Mouse (Mus musculus) ovary, postnatal 10 days (tissue): ENCODE measurements at regions not wholly inside any gene's neighbourhood (a gene's known extent, or its start where the extent isn't known, plus 50 kb on each side); places are given as distances from the start of the nearest gene placed in this dataset.

Experiments used
- DNase-seq: peaks from one replicate; pipeline ENCODE4 v3.0.0; 2022; ENCODE audit warnings: low spot score

DNA sequence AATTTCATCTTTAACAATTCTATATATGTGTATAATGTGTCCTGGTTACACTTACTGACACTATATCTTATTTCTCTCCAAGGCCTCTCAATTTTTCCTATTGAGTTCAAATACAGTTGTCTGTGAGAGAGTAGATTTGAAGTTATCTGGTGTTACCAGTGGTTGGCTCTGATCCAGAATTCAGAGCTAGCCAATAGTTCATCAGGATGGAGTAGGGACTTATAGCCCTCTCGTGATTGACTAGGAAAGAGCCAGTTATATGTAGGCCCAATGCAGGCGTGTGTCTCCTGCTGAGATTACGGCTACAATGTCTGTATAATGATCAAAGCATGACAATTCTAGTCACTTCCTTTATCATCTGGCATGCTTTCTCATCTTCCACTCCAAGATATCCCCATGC, 1241.0 kb upstream of the Zeb2 start:
- DNase-seq: no peak

DNA sequence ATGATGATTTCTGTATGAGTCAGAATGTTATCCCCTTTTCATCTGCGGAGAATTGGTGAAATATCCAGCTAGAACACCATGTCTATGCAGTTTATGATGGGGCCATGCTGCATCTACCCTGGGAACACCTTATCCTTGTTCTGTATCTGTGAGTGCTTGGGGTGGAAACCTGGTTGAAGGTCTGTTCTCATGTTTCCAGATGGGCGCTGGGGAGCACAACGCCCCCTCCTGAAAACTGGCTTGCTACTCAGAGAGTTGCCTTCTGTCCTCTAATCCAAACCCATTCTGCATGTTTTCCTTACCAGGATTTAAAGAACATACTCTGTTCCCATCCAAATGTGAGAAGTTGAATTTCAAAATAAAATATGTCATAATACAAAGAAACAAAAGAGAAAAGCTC, 1239.5 kb upstream of the Zeb2 start:
- DNase-seq: no peak

DNA sequence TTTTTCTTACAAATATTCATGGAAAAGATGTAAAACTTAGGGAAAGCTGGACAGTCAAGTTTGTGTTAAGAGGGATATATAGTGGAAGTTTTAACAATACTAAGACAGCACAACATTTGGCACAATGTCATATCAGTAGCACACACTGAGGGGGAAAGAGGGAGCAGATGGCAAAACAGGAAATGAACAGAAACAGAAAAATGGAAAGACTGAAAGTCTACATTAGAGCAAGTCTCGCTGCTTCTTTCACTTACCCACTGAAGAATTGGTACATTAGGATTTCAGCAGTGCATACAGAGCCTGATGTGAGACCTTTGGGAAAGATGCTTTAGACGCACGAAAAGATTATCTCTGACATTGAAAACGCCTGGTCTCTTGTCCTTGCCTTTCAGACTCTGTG, 1223.5 kb upstream of the Zeb2 start:
- DNase-seq: no peak

DNA sequence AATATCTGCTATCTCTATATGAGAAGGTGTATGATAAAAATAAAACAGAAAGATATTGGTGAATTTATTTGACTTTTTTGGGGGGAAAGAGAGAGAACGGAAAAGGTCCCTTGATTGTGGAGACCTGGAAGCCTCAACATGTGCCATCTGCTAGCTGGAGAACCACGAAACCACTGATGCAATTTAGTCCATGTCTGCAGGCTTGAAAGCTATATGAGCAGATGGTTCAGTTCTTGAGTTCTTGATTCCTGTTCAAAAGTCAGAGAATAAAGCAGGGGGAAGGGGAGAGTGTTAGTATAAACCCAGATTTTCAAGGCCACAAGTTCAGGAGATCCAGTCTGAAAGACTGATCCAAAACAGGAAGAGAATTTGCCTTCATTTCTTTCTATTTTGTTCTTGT, 1199.5 kb upstream of the Zeb2 start:
- DNase-seq: no peak

DNA sequence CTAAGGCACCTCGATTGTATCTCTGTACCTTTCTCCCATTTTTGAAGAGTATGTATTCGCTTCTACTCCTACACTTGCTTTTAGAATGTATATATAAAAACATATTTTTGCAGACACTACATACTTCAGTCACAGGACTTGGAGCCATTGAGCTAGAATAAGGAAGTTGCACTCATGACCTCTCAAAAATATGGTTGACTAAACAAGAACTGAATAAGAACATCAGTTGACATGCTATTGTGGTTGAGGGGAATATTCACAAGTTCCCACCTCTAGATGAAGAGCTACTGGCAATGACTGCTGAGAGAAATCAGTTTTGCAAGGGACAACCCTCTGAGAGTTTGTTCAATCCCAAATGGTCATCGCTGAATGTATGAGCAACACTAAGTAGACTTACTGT, 1198.0 kb upstream of the Zeb2 start:
- DNase-seq: no peak

DNA sequence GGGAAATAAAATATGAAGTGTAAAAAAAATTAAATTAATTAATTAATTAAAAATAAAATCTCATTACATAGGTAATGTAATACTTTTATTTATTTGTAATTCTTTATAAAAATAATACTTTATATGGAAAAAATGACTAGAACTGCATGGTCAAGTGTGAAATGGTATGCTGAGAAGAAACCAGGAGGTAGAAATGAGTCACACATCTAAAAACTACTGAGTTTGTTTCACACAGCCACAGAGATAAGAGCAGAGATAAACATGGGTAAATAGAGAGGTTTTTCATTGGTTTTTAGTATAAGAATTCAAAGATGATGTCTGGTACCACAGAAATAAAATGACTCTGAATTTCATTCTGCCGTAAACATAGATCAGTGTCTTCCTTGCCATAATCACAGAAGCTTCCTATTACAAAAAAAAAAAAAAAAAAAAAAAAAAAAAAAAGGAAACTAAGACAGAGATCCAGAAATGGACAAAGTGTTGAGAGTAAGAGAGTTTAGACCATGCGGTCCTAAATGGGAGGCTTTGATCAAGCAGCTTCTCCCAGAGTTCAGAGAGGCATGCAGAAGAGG, 1190.5 kb upstream of the Zeb2 start:
- no peak for DNase-seq

DNA sequence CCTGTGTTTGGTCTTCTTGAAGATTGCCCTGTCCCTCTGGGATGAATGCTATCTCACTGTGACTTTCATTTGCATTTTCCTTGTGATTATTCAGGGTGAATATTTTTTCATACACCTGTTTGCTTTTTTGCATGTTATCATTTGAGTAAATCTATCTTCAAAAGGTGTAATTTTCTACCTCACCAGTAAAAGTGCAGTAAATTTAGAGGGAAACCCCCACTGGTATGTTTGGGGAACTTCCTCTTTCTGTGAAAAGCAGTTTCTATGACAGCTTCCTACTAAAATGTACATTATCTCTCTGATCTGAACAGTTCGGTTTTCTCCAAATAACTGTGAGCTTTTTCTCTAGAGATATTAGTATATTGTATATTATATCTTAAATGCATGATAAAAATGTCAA, 1185.4 kb upstream of the Zeb2 start:
- no peak for DNase-seq

DNA sequence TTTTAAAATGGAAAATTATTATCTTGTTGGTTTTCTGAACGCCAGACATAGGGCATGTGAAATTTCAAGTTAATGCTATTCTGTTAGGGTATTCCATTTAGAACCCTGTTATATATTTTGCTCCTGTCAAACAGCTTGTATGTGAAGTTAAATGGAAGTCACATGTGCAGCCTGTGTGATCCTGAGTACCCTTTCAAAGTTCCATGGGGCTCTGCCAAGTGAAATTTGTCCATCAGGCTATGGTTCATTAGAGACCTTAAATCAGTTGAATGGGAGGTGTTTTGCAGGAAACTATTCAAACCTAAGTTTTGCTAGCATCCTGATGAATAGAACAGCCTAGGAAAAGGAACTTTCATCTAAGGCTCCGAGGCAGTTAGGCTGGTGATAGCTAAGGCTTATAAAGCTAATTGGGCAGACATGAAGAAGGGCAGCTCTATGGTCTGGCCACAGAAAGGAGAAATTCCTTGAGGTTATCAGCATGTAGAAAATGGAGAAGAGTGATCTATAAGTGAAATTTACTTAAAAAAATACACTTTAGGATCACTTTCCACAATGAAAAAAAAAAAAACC, 1180.2 kb upstream of the Zeb2 start:
- DNase-seq: no peak

DNA sequence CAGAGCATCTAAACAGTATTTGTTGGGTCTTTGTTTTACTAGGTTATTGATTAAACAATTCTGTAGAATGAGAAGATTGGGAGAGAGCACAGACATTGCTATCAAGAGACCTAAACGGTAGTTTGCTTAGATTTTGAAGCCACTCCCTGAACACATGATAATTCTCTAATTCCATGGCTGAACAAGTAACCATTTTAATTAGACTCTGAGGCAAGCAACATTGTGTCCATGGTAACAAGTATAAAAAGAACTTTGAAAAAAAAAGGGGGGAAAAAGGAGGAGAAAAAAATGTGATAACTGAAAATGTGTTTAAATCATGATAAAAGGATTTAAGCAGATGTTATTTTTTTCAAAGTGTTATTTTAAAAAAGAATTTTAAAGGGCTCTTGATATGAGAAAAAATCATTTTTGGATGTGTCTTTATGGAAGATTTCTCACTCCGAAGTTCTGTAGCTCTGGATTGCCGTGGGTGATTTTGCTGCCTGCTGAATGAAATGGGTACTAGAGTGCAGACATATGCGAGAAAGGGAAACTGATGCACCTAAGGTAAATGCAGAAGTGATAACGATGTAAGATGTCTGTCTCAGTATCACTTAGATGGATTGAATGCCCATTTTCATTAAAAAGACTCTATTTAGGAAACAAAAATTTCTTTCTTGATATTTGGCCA, 1166.9 kb upstream of the Zeb2 start:
- no peak for DNase-seq

DNA sequence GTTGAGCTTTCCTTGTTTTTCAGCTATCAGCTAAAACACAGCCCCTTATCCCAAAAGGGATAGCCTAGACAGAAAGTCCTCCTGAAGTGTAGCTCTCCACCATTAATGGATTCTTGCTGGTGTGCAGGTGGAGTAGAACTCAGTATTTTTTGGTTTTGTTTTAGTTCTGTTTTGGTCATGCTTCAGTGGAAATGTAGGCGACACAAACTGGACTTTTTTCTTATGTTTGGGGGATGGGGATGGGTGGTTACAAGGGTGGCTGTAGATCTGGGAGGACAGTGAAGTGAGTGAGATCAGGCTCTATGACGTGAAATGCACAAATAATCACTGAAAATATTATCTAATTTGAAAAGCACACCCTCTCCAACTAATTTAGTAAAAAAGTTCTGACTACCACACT, 1163.6 kb upstream of the Zeb2 start:
- DNase-seq: no peak

DNA sequence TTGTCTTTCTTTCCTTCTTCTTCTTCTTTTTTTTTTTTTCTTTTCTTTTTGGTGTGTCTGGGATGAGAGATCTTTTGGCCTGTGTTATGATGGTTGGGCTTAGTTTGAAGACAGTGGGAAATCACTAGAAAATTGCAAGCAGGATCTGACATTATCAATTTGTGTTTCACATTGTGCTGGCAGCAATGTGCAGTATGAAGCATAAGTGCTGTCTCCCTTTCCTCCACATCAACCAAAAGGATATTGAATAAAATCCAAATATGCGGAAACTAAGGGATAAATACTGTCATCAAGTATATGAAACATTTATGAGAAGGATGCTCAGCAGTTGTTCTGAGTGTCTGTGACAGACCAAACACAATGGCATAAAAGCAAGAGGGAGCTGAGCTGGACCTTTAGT, 1144.4 kb upstream of the Zeb2 start:
- DNase-seq: no peak

DNA sequence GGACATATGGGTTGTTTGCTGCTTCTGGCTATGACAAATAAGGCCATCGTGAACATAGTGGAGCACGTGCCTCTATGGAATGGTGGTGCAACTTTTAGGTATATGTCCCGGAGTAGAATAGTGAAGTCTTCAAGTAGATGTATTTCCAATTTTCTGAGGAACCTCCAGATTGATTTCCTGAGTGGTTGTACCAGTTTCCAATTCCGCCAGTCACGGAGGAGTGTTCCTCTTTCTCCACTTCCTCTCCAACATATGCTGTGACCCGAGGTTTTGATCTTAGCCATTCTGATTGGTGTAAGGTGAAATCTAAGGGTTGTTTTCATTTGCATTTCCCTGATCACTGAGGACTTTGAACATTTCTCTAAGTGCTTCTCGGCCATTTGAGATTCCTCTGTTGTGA, 1134.4 kb upstream of the Zeb2 start:
- no peak for DNase-seq

DNA sequence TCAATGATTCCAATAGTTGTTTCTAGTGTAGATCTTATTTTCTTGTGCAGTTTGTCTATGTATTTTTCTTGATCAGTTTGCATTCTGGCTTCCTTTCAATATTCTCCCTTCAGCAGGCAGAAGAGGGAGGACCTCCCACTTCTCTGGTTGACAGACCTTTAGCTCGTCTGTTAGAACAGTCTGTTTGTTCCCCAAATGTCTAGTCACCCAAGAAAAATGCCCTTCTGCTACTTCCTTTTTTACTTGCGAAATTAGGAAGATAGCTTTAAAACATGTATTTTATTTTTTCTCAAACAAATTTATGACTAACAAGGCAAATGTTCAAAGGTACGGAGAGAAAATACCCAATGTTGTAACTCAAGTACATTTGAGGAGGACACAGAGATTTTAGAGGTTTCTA, 1128.5 kb upstream of the Zeb2 start:
- no peak for DNase-seq

DNA sequence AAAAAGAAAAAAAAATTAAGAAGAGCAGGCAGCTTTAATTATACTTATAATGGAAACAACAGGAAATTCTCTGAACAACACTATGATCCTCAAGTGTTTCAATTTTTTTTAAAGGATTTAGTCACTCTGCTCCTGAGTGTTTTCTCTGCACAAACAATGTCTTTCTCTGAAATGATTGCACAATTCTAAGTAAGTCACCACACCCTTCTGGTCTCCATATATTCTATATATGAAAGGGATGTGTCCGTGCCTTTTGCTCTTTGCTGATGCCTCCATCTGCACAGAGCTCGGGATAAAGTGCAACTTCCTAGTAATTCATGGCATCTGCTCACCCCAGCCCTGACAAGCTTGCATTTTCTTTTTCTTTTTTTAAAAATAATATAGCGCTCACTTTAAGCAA, 1127.5 kb upstream of the Zeb2 start:
- no peak for DNase-seq

DNA sequence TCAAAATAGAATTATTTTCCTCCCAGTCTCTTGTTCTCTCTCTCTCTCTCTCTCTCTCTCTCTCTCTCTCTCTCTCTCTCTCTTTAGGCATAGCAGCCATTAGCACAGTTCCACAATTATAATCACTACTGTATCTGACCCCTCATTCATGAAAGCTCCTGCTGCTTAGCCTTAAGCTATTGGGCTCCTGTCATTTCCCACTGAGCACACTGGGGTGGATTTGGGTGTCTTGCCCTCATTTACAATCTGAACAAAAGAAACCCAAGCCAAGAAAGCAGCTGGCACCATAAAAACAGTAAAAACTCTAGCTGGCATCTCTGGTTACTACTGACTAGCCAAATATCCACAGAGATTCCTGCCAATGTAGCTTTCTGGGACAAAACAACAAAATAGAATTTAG, 1125.6 kb upstream of the Zeb2 start:
- no peak for DNase-seq

DNA sequence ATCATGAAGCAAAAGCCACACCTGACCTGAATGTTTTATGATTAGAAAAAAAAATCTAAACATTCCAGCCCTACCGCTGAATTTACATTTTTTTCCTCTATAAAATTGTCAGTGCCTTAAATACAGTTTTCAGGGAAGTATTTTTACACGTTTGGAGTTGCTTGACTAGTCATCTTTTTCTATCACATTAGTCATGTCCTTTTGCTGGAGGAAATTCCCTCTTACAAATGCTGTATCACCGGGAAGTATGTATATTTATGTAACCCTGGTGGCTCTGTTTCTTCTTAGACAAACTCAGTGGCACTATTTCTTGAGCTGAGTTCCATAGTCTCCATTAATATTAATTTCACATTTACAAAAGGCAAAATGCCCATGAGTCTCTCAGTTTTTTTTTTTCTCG, 1122.7 kb upstream of the Zeb2 start:
- DNase-seq: no peak

DNA sequence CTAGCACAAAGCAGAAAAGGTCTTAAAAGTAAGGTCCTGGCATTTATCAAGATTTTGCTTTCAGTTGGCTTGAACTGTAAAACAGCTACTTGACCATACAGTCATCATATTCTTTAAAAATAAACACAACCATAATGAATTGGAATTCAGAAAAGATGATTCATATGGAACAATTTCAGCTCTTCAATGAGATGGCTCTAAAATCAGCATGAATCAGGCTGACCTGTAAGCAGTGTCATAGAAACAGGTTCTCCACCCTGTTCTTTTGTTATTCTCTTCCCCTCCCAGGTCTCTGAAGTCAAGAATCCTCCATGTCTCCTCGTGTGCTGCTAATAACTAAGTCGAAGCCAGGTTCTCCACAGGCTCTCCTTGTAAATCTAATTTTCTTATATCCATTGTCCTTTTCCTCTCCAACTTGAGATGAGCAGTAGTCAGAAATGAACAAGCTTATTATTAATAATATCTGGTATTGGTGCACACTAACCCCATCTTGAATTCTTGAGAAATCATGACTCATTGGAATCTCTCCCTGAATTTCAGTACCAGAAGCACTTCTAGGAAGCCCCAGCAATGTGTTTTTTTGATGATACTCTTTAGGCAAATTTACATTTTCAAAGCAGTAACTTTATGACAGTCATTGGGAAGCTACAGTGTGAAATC, 1113.7 kb upstream of the Zeb2 start:
- DNase-seq: no peak

DNA sequence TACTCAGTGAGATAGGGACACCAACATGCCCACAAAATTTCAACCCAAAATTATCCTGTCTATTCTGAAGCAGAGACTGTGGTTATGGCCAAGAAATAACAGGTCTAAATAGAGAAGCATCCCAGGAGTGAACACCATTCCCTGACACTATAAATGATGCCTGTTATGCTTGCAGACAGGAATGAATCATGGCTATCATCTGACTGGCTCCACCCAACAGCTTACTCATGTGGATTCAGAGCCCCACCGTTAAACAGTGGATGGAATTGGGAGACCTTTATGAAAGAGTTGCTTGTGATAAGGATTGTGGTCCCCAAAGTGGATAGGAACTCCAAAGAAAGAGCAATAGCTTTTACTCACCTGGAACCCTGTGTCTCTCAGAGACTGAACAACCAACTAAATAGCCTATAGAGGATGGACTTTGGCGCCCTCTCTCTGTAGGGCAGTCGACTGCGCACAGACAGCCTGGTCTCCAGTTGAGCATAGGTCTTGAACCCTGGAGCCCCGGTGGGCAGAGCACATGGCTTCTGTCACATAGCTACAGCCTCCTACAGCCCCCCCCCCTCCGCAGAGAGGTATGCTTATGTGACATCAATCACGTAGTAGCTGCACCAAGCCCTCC, 1101.3 kb upstream of the Zeb2 start:
- no peak for DNase-seq

DNA sequence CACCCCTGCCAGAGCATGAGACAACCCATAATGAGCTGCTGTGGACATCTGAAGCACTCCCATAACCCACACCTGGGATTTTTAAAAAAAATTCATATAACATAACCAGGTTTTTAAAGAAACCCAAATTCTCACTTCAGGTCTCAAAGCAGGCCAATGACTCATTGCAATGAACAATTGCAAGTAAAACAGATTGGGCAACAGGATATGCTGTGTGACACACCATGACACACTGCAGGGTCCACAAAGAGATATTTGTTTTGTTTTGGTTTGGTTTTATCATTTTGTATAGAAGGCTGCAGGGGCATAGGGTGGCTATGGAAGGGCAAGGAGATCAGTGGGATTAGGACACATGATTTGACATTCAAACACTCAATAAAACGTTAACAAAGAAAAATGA, 1082.1 kb upstream of the Zeb2 start:
- no peak for DNase-seq

DNA sequence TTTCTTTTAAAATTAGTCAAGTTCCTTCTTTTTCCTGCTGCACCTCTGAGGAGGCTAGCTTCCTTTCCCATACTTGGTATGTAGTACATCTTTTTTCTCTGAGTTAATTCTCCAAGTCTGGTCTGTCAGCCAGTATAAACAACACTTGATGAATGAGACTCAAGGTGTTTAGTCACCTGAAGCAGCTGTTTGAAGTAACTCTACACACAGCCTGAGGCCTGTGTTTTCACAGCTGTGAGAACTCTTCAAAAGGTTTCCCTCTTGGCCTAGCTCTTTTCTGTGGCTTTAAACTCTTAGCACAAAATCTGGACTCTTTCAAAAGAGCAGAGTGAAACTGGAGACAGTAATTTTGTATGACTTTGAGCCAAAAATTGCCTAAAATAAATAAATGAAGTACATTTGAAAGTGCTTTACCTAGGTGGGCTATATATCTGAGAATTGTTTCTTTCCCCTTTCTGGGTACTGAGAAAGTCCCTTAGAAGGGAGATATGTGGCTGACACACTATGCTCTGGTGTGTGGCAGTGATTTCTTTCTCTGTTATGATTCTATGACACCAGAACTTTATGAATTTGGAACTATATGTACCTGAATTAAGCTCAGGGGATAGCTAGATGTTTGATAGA, 1070.2 kb upstream of the Zeb2 start:
- no peak for DNase-seq

DNA sequence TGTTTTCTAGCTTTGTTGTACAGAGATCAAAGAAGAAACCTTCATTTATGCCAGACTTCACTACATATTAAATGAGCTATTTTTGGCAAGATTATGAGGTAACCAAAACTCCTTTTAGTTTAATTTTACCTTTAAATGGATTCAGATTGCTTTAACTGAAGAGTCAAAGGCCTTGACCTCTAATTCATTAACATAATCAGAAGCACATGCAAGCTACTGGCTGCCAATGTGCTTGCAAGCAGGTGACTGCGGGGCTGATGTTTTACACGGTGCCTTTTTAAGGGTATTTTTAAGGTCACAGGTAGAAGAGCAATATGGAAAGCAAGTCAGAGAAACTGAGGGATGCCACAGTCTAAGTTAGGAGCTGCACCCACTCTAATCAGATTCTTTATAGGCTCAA, 1066.0 kb upstream of the Zeb2 start:
- DNase-seq: no peak

DNA sequence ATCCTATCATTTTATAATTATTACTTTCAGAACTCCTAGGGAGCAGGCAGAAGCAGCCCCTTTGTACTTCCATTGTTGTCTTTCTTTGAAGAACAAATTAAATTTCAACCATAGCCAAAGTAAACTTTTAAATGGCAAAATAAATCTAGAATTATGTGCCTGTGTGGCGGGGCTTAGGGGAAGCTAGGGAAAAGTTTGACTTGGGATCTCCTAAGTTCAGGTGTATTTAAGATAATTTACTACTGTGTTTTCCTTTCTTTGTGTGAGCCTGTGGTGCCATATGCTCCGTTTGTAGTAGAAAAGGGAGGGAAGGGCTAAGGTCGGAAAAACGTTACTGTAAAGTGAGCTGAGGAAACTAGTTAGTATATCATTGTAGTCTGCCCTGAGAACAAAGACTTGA, 1062.5 kb upstream of the Zeb2 start:
- DNase-seq: no peak

DNA sequence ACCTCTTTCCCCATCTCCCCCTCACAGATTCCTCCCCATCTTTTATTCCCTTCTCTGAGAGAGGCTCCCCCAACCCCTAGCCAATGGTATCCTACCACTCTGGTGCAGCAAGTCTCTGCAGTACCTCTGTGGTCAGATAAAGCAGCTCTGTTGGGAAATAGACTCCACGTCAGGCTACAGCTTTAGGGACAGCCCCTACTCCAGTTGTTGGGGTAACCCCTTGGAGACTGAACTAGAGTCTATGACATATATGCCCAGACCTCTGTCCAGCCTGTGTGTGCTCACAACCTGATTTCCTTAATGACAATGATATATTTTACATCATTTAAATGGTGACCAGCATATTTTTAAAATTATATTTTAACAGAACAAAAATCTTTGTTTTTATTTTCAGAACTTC, 1051.3 kb upstream of the Zeb2 start:
- no peak for DNase-seq
